Mouse (Mus musculus) stomach, embryonic 15.5 days (tissue): ENCODE measurements at regions not wholly inside any gene's neighbourhood (a gene's known extent, or its start where the extent isn't known, plus 50 kb on each side); places are given as distances from the start of the nearest gene placed in this dataset.
A peak's percentile ranks its signal among the peaks of the same experiment; 100 is the strongest.

Experiments used
- ATAC-seq: fragments of 200-750 bp; cut with Nextera tagmentation; 2 replicates; pipeline ENCODE4 v1.8.0; 2017; ENCODE audit warnings: low read depth, moderate number of reproducible peaks, moderate TSS enrichment; ENCODE audit not compliant: insufficient read depth, low FRiP score
- H3K27ac ChIP-seq: fragments of 300-500 bp; sonication (generic); 2 replicates; pipeline ENCODE4 v1.5.1; 2015; ENCODE audit warnings: mild to moderate bottlenecking, inconsistent platforms
- H3K27me3 ChIP-seq: fragments of 300-500 bp; sonication (generic); replicated peaks from 2 replicates; pipeline ENCODE4 v1.6.1; 2015; ENCODE audit warnings: inconsistent platforms
- H3K36me3 ChIP-seq: fragments of 300-500 bp; sonication (generic); 2 replicates; pipeline ENCODE4 v1.6.1; 2015; ENCODE audit warnings: inconsistent platforms
- H3K4me1 ChIP-seq: fragments of 300-500 bp; sonication (generic); 2 replicates; pipeline ENCODE4 v1.6.1; 2015; ENCODE audit warnings: inconsistent platforms
- H3K4me2 ChIP-seq: fragments of 300-500 bp; sonication (generic); 2 replicates; pipeline ENCODE4 v1.6.1; 2015; ENCODE audit warnings: mild to moderate bottlenecking, inconsistent platforms
- H3K4me3 ChIP-seq: fragments of 300-500 bp; sonication (generic); replicated peaks from 2 replicates; pipeline ENCODE4 v1.5.1; 2015; ENCODE audit warnings: inconsistent platforms
- H3K9ac ChIP-seq: fragments of 300-500 bp; sonication (generic); 2 replicates; pipeline ENCODE4 v1.6.1; 2015; ENCODE audit warnings: inconsistent platforms
- H3K9me3 ChIP-seq: fragments of 300-500 bp; sonication (generic); 2 replicates; pipeline ENCODE4 v1.6.1; 2016; ENCODE audit warnings: inconsistent platforms
- WGBS: fragments of 180-500 bp; shearing (Covaris S2); methylation state at CpG from one replicate; pipeline ENCODE4 v1.1.7; 2015; 5-methylcytosine and 5-hydroxymethylcytosine counted together

DNA sequence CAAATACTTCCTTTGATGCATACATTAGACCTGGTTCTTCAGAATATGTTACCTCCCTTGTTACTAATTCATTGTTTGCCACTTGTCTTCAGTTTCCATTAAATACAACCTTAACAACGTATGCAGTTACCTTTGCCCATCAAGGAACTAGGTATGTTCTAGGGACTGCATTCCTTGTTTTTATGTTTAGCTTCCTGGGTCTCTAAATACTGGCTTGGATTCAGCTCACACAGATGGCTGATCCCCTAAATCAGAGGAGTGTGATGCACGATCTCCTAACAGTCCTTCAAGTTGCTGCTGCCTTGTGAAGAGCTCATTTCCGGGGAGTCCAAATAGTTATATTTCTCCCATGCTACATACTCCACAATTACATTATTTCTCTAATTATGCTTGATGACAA, 537.5 kb downstream of the Tm4sf1 start:
- no peaks in the 10 kb centered on the region for H3K36me3 ChIP-seq
- H3K27me3 ChIP-seq = no peaks in the 10 kb centered on the region
- H3K4me3 ChIP-seq = no peak overlapping the region
- no peak overlapping the region for H3K9ac ChIP-seq
- no peak overlapping the region for H3K27ac ChIP-seq
- no peak for ATAC-seq
- H3K4me1 ChIP-seq = no peaks in the 10 kb centered on the region
- no peaks in the 10 kb centered on the region for H3K9me3 ChIP-seq
- WGBS = 78% methylated on average over 3 of the region's 3 CpGs
- no peak overlapping the region for H3K4me2 ChIP-seq

DNA sequence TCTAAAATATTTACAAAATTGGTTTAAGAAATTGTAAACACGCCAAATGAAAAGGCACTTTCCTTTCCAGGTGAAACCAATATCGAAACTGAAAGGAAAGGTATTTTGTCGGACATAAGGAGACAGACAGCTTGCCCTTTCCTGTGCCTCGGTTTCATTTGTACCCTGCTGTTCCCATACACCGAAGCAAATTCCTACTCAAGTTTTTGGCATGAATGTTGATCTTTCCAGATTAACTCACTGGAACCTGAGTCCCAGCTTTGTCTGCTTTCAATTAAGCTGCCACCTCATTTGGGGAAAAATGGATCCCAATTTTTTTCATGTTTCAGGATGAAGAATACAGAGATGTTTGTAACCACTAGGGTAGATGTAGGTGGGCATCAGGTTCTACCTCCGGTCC, 537.9 kb downstream of the Tm4sf1 start:
- 82% methylated on average over 6 of the region's 6 CpGs for WGBS
- Histone ChIP-seq H3K9ac (no peak overlapping the region), H3K36me3 (no peaks in the 10 kb centered on the region), H3K4me2 (no peak overlapping the region), H3K27ac (no peak overlapping the region), H3K9me3 (no peaks in the 10 kb centered on the region), H3K27me3 (no peaks in the 10 kb centered on the region), H3K4me3 (no peak overlapping the region), H3K4me1 (no peaks in the 10 kb centered on the region)
- no peak for ATAC-seq

DNA sequence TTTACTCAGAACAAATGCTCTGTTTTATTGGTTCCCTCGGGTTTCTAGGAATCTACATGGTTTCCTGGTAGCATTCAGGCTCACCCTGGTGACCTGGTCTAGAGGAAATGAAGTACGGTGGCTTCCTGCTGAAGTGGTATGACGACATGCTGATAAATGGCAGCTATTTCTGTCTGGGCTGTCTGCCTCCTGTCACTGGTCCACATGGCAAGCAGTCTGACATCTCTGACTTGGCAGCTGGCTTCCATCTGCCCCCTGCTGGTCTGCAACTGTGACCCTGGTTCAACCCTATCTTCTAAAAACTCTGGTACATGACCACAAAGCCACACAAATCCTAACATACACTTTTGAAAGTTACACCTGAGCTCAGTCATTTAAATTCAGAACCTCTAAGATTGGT, 548.1 kb downstream of the Tm4sf1 start:
- Histone ChIP-seq H3K27me3 (no peaks in the 10 kb centered on the region), H3K4me1 (no peaks in the 10 kb centered on the region), H3K4me3 (no peak overlapping the region), H3K9ac (no peak overlapping the region), H3K9me3 (no peaks in the 10 kb centered on the region), H3K27ac (no peak overlapping the region), H3K36me3 (no peaks in the 10 kb centered on the region), H3K4me2 (no peak overlapping the region)
- ATAC-seq = no peak; the same call in 1 of the 2 replicates
- WGBS = 20% methylated on average over 3 of the region's 3 CpGs

DNA sequence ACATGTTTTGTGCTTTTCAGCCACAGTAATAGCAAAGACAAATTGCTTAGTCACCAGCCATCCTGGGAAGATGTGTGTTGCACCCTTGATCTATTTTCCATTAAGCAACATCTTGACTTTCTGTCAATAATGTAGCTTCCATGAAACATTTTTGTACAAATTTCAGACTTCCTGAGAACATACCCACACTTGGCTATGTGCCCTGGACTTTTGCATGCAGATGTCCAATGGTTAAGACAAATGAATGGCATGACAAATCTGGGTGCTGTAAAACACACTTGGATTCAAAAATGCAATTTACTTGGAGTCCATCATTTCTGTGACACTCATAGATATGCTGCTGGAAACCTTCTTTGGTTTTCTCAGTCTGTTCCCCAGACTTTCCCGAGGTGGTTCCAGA, 549.9 kb downstream of the Tm4sf1 start:
- no peak for ATAC-seq
- H3K27ac ChIP-seq = no peak overlapping the region
- no peak overlapping the region for H3K9ac ChIP-seq
- H3K4me2 ChIP-seq = no peak overlapping the region
- H3K4me1 ChIP-seq = no peaks in the 10 kb centered on the region
- H3K4me3 ChIP-seq = no peak overlapping the region
- no peaks in the 10 kb centered on the region for H3K9me3 ChIP-seq
- 45% methylated on average over 1 of the region's 1 CpGs for WGBS
- no peaks in the 10 kb centered on the region for H3K27me3 ChIP-seq
- H3K36me3 ChIP-seq = no peaks in the 10 kb centered on the region

DNA sequence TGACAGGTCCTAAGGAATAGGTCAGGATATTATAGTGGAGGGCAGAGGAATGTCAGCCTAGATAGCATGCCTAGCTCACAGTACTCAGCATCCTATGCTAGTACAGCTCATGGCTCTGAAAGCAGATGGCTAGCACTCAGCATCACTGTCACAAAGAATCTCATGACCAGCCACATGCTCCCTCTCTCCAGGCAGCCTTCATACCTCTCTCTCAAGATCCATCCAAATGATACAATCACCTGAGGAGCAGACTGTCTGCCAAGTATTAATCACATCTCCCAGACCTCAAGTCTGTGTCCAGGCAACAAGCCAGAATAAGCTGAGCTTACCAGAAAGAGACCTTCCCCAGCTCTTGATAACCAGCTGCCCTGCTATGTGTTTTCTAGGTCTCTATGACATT, 557.4 kb upstream of the Nbea start:
- Histone ChIP-seq H3K9me3 (no peaks in the 10 kb centered on the region), H3K4me3 (no peak overlapping the region), H3K9ac (no peak overlapping the region), H3K27ac (no peak overlapping the region), H3K36me3 (no peaks in the 10 kb centered on the region), H3K4me1 (no peaks in the 10 kb centered on the region), H3K27me3 (no peaks in the 10 kb centered on the region), H3K4me2 (no peak overlapping the region)
- no peak for ATAC-seq

DNA sequence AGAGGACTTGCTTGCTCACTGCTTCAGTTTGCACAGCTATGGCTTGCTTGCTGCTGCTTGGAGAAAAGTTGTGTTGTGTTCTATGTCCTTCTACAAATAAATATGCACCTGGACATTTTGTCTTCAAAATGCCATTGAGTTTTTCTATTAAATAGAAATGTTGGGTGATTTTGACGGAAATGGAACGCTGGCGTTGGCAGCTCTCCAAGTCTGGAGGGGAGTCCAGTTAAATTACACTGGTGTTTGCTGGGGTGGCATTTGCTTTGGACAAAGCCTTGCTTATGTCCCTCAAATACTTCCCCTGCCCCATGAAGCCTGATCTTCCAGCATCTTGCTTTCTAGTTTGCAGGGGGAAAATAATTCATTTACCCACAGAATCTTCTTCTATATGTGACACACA, 556.0 kb upstream of the Nbea start:
- Histone ChIP-seq H3K4me1 (no peaks in the 10 kb centered on the region), H3K4me3 (no peak overlapping the region), H3K9me3 (no peaks in the 10 kb centered on the region), H3K27ac (no peak overlapping the region), H3K9ac (no peak overlapping the region), H3K4me2 (no peak overlapping the region), H3K27me3 (no peaks in the 10 kb centered on the region), H3K36me3 (no peaks in the 10 kb centered on the region)
- 66% methylated on average over 3 of the region's 3 CpGs for WGBS
- no peak for ATAC-seq

DNA sequence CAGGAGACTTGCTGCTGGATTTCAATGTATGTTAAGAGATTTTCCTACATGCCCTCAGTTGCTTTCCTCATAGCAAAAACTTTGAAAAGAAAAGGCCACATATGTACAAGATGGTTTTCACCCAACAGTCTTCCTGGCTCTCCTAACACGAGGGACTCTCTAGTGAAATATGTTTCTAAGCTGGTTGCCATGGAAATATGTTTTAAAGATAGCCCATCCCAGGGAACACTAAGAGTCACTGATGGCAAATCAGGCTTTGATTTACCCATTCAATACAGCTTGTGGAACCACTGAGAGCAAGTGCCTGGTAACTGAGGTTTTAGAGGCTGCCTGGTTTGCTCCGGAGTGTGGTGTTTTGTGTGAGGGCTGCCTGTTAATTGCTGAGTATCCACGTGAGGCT, 547.3 kb upstream of the Nbea start:
- no peak overlapping the region for H3K9ac ChIP-seq
- H3K4me2 ChIP-seq = no peak overlapping the region
- ATAC-seq = no peak
- H3K9me3 ChIP-seq = no peaks in the 10 kb centered on the region
- no peaks in the 10 kb centered on the region for H3K36me3 ChIP-seq
- no peaks in the 10 kb centered on the region for H3K27me3 ChIP-seq
- H3K27ac ChIP-seq = no peak overlapping the region
- no peak overlapping the region for H3K4me3 ChIP-seq
- 55% methylated on average over 3 of the region's 3 CpGs for WGBS
- H3K4me1 ChIP-seq = no peaks in the 10 kb centered on the region

DNA sequence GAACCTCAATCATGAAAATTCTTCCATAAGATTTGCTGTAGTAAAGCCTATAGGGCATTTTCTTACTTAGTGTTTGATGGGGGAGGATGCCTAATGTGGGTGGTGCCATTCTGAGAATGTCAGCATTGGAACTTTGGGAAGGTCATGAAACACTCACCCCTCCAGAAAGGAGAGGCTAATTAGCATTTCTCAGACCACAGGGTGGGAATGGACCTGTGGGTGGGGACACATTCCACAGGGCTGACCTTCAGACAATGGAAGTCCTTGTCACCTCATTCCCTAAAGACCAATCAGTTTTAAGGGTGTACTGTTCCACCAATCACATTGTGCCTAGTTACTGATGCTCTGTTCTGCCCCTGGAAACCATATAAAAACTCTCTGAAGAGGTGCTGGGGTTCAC, 541.5 kb upstream of the Nbea start:
- ATAC-seq = no peak
- no peak overlapping the region for H3K27ac ChIP-seq
- H3K36me3 ChIP-seq = no peaks in the 10 kb centered on the region
- no peaks in the 10 kb centered on the region for H3K9me3 ChIP-seq
- H3K4me1 ChIP-seq = no peaks in the 10 kb centered on the region
- H3K4me3 ChIP-seq = no peak overlapping the region
- no peak overlapping the region for H3K9ac ChIP-seq
- H3K27me3 ChIP-seq = no peaks in the 10 kb centered on the region
- no peak overlapping the region for H3K4me2 ChIP-seq

DNA sequence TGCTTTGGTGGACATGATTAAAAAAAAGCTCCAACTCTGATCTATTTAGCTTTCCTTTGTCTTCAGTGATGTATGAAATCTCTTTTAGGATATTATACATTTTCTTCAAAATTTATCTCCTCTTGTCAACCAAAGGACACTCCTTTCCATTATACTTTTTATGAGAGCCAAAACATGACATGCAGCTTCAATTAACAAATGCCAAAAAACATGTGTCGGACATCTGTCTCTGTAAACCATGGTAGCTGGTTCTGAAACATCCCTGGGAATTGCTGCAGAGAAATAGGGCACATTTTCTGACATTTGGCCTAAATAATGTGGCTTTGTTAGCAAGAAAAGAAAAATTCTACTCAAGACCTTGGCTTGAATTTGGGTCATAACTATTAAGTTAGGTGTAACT, 524.8 kb upstream of the Nbea start:
- no peaks in the 10 kb centered on the region for H3K27me3 ChIP-seq
- no peaks in the 10 kb centered on the region for H3K9me3 ChIP-seq
- no peak overlapping the region for H3K27ac ChIP-seq
- H3K36me3 ChIP-seq = no peaks in the 10 kb centered on the region
- ATAC-seq = no peak
- H3K4me2 ChIP-seq = no peak overlapping the region
- no peaks in the 10 kb centered on the region for H3K4me1 ChIP-seq
- no peak overlapping the region for H3K4me3 ChIP-seq
- WGBS = 64% methylated on average over 1 of the region's 1 CpGs
- no peak overlapping the region for H3K9ac ChIP-seq

DNA sequence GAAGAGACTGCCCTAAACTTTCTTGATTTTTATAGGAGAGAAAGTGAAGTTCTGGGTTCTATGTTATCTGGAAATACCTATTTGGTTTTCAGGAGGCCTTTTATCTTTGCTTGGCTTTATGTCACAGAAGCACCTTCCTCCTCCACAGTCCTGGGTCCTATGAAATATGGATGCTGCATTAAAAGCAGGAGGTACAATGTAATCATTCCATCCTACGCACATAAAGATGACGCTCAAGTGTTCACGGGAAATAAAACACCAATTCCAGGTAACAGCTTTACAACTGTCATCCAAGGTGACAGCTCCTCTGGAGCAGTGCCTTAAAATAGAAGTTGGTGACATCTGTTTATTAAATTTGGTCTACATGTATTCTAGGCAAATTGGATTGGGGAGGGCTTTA, 523.8 kb upstream of the Nbea start:
- Histone ChIP-seq H3K36me3 (no peaks in the 10 kb centered on the region), H3K4me1 (no peaks in the 10 kb centered on the region), H3K4me2 (no peak overlapping the region), H3K4me3 (no peak overlapping the region), H3K9ac (no peak overlapping the region), H3K27ac (no peak overlapping the region), H3K9me3 (no peaks in the 10 kb centered on the region), H3K27me3 (no peaks in the 10 kb centered on the region)
- ATAC-seq = no peak
- WGBS = 72% methylated on average over 3 of the region's 3 CpGs

DNA sequence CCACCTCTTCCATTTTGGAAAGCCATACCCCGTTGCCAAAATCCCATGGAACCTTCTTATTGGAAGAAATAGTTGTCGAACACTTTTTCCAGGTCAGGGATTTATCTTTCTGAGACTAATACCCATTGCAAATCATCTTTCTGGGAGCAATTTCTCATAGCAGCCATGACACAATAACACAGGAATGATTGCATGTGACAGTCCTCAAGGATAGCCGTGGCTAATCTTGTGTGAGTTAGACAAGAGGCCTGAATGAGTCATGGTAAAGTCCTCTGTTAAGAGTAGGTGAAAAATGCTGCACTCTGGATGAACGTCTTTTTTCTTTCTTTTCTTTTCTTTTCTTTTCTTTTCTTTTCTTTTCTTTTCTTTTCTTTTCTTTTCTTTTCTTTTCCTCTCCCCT, 522.5 kb upstream of the Nbea start:
- no peak for ATAC-seq
- no peaks in the 10 kb centered on the region for H3K36me3 ChIP-seq
- no peak overlapping the region for H3K4me2 ChIP-seq
- 77% methylated on average over 4 of the region's 4 CpGs for WGBS
- H3K27me3 ChIP-seq = no peaks in the 10 kb centered on the region
- H3K4me1 ChIP-seq = no peaks in the 10 kb centered on the region
- no peak overlapping the region for H3K27ac ChIP-seq
- H3K9me3 ChIP-seq = no peaks in the 10 kb centered on the region
- H3K9ac ChIP-seq = no peak overlapping the region
- no peak overlapping the region for H3K4me3 ChIP-seq

DNA sequence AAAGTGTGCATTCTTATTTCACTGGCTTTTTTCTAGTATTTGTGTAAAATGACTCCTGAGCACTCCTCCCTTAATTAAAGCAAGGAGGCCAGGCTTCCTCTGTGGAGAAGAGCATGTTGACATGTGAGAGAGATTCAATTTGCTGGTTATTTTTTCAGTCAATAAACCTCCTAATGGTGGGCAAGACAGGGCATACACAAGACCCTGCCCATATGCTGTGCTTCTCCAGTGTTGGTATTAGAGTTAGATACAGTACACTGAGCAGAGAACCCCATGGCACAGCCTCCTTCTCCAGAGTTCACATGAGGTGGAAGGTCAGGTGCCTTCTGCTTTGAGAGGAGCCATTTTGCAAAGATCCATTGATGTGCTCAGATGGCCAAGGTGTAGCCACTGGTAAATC, 515.4 kb upstream of the Nbea start:
- Histone ChIP-seq H3K4me3 (no peak overlapping the region), H3K36me3 (no peaks in the 10 kb centered on the region), H3K27me3 (no peaks in the 10 kb centered on the region), H3K27ac (no peak overlapping the region), H3K4me2 (no peak overlapping the region), H3K4me1 (no peaks in the 10 kb centered on the region), H3K9ac (no peak overlapping the region), H3K9me3 (no peaks in the 10 kb centered on the region)
- ATAC-seq = no peak

DNA sequence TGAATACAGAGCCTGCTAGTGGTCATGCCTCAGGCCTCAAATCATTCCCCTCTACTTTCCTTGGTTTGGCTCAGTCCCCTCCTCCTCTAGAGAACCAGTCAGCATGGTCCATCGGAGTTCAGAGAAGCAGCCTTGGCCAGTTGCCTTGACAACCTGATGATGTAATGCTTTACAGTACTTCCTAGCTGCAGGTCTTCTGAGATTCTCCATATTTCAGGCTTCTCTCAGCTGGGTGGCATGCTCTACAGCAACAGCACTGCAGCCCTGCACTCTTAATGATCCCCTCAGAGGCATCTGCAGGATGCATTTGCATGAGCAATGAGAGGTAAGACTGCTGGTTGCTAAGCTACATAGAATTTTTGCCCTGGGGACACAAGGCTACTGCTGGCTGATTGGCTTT, 514.7 kb upstream of the Nbea start:
- H3K9me3 ChIP-seq = no peaks in the 10 kb centered on the region
- H3K4me3 ChIP-seq = no peak overlapping the region
- 22% methylated on average over 1 of the region's 1 CpGs for WGBS
- H3K27me3 ChIP-seq = no peaks in the 10 kb centered on the region
- H3K4me2 ChIP-seq = no peak overlapping the region
- H3K27ac ChIP-seq = no peak overlapping the region
- peak; percentile 31; the same call in 1 of the 2 replicates for ATAC-seq
- H3K36me3 ChIP-seq = no peaks in the 10 kb centered on the region
- H3K4me1 ChIP-seq = no peaks in the 10 kb centered on the region
- no peak overlapping the region for H3K9ac ChIP-seq
